Mouse (Mus musculus) MN1 (cell line): ENCODE measurements around the gene Olig1.
"Not testable (repeated sequence)": the region's sequence is repeated elsewhere in the genome, so short reads cannot be mapped to it uniquely, and the experiment has no call there.

Experiments
- DNase-seq: peaks from one replicate; pipeline ENCODE4 v3.0.0-alpha.2; 2016; ENCODE audit warnings: low spot score

Gene Olig1

GRCm38 (mm10) chr16:91246292-91246691 is 23.3 kb upstream of the Olig1 start:
- DNase-seq = no peak

GRCm38 (mm10) chr16:91255419-91256164 is 14.0 kb upstream of the Olig1 start:
- not testable (repeated sequence) for DNase-seq

DNA sequence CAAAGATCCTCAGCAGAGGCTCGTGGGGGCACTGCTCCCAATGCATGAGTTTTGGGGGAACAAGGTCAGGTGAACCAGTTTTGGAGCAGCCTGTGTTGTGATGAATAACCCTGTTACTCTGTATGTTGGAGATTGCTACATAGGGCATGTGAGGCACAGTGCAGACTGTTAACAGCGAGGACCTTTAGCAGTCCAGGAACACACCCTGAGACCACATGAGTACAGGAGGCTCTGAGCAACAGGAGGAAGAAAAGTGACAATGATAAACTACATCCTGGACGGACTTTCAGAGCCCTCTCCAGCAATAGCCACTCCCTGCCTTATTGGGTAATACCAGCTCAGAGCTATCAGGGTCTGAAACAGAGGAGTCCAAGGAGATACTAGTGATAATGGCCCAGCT is 10.6 kb upstream of the Olig1 start:
- DNase-seq = no peak

DNA sequence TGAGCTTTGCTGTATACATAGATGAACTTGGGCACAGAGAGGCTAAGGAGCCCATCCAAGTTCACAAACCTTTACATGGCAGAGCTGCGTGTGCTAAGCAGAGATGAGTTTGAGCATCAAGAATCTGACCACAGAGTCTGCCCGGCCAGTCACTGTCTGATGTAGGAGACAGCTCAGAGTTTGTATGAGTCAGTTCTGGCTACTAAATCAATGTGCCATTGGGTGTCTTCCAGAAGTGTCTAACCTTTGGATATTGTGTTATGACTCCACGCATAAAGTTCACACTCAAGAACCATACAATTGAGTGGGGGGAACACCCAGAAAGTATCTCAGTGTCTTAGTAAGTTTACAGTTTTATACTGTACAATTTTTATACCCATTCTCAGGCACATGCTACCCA is 8.7 kb upstream of the Olig1 start:
- DNase-seq = no peak

DNA sequence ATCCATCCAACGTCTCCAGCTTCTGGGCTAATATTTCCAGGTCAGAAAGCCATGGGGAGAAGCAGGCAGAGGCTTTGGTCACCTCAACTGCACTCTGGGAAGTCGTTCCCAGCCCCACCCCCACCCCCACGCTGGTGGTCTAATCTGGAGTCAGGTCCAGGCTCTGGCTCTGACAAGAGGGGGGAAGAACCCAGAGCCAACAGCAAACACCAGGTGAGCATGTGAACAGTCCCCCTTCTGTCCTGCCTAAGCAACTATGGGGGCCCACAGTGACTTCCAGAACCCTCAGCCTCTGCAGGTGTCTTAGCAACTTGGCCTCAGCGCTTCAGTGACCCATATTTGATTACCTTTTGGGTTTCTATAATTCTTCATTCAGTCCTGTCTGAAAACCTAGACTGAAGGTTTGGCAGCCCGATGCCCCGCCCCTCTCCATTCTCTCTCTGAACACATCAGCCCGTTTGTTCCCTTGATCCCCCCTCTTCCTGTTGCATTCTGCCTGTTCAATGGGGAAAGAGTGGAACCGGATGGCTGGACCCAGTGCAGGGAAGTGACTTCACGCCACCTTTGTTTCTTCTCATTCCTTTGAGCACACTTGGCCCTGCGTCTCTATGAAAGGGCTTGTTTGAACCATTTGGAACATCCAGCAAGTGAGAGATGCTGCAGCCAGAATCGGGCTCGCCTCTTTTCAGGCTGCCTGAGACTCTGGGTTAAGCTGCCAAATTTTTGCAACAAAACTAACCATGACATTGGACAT is 6.9 kb upstream of the Olig1 start:
- no peak for DNase-seq

DNA sequence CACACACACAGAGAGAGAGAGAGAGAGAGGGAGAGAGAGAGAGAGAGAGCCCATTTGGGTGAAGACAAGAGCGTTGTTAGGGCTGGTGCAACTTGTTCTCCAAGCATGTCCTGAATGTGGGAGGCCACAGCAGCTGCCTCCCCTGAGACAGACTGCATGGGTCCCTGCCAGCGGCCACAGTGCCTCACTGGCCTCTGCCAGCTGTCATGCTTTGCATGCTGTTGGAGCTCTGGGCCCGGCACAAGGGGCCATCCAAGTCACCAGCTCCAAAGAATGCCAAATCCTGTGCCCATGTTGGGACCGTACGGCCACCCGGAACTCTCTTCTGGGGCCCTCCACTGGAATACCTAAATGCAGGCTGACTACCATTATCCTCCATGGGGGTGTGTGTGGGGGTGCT is 3.6 kb upstream of the Olig1 start:
- no peak for DNase-seq

- no peak for DNase-seq
Measured at GRCm38 (mm10) chr16:91268724-91269452, 684 bp upstream of the Olig1 start.

GRCm38 (mm10) chr16:91270212-91270971 is 820 bp downstream of the Olig1 start:
- DNase-seq = no peak

GRCm38 (mm10) chr16:91270982-91271549 is 1.5 kb downstream of the Olig1 start:
- DNase-seq = no peak

DNA sequence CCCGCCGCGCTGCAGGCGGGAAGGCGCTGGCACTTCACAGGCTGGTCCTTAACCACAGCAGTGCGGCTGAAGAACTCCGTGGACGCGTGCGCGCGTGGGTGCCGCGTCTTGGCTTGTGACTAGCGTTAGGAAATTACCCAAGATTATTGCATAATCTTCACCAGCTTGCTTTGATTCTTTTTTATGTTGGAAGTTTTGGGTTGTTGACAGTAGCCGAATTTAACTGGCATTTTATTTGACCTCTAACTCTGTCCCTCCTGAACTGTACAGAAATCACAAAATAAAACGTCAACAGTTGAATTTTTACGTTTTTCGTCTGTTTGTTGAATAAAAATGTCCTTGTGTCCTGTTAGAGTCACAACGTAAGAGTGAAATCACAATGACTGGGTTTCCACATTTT is 2.1 kb downstream of the Olig1 start:
- DNase-seq = no peak

DNA sequence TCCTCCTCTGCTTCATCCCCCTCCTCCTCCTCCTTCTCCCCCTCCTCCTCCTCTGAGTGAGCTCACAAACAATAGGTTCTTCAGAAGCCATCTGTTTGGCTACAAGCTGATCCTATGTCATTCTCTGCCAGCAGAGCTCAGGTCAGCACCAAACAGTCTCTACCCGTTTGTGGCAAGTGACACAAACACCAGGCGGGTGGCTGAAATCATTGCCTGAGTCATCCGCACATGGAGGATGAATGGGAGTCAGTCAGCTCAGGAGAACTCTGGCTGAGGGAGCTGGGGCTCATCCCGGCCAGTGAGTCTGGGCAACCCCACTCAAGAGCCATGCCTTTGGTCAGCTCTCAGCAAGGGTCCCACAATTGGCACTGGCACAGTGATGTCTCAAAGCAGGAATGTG is 10.9 kb downstream of the Olig1 start:
- DNase-seq = peak; percentile 14

- DNase-seq = no peak
Measured at GRCm38 (mm10) chr16:91292080-91292479, 22.5 kb downstream of the Olig1 start.

DNA sequence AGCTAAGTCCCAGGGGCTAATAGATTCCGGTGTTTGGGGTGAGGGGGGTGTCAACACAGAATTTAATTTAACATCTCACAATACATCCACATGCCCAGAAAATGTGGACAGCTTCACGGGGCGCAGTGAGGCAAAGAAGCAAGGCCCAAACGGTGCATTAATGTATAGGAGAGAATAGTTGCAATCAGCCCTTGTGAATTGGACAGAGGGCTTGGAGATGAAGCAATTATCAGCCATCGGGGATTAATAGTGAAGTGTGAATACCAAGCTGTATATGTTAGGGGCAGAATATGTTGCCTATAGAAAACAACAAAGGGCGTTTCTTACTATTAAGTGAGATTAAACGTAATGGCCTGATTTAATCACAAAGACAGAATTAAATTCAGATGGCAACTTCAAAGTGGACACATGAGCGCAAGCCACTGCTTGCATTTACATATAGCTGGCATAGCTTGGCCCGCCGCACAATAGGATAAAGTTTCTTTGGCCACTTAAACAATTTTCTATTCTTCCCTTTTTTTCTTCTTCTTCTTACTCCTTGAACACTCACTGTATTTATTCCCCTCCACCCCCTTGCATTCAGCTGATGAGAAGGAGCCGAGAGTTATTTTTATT is 23.3 kb downstream of the Olig1 start:
- no peak for DNase-seq

DNA sequence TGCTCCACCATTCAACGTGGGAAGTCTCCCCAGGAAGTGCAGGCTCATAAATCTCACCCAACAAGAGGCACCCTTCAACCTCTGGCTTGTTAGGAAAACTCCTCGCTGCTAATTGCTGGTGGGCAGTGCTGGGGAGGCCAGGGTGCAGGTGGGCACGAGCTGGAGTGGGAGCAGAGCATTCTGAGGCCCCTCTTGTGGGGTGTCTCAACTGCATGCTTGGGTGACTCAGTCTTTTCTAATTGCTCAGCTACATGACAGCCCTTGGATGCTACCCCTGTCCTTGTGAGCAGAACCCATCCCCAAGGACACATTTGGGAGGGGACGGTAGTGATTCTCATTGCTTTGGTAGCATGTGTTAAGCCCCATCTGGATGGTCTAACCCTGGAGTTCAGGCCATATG is 28.2 kb downstream of the Olig1 start:
- DNase-seq = no peak

GRCm38 (mm10) chr16:91299412-91299811 is 29.8 kb downstream of the Olig1 start:
- DNase-seq = no peak

GRCm38 (mm10) chr16:91300641-91301441 is 31.3 kb downstream of the Olig1 start:
- DNase-seq = no peak

- no peak for DNase-seq
Measured at GRCm38 (mm10) chr16:91301454-91301853, 31.9 kb downstream of the Olig1 start.

GRCm38 (mm10) chr16:91303776-91304709 is 34.5 kb downstream of the Olig1 start:
- DNase-seq = no peak

- no peak for DNase-seq
Measured at GRCm38 (mm10) chr16:91305512-91306111, 36.0 kb downstream of the Olig1 start.
